Mouse (Mus musculus) MEL (cell line): ENCODE data around the gene Upk2. TPM values are rescaled to one million over a fixed set of nuclear protein-coding genes. Genes with fewer than 3 reads are reported as not detected.

Source experiments
- DNase-seq: peaks from one replicate; pipeline ENCODE4 v3.0.0; 2011; ENCODE audit warnings: low read depth, low spot score
- H3K27ac ChIP-seq: 2 replicates; pipeline ENCODE4 v1.5.1; 2012; ENCODE audit warnings: low read depth, mild to moderate bottlenecking, control low read depth, low read length, moderate library complexity; ENCODE audit not compliant: control insufficient read depth
- H3K27me3 ChIP-seq, 2 experiments: fragments of 150-350 bp in 1 of 2; sonication (generic) in 1 of 2; 2 replicates each; pipeline ENCODE4 v1.6.1; 2012; ENCODE audit warnings: low read length in 2 of 2, mild to moderate bottlenecking in 2 of 2, improper control_type of control experiment in 1 of 2, moderate library complexity in 1 of 2; ENCODE audit not compliant: insufficient read depth in 2 of 2, control insufficient read depth in 1 of 2
- H3K36me3 ChIP-seq, 2 experiments: 2 replicates each; pipeline ENCODE4 v1.6.1; 2012 to 2014; ENCODE audit warnings: low read length in 2 of 2, improper control_type of control experiment in 1 of 2, inconsistent platforms in 1 of 2, mild to moderate bottlenecking in 1 of 2; ENCODE audit not compliant: insufficient read depth in 2 of 2, control insufficient read depth in 1 of 2
- H3K4me1 ChIP-seq, 2 experiments: fragments of 150-350 bp in 1 of 2; sonication (generic) in 1 of 2; 2 replicates each; pipeline ENCODE4 v1.6.1; 2012; ENCODE audit warnings: low read length in 2 of 2, improper control_type of control experiment in 1 of 2, mild to moderate bottlenecking in 1 of 2; ENCODE audit not compliant: insufficient read depth in 2 of 2, control insufficient read depth in 1 of 2
- H3K4me3 ChIP-seq, 2 experiments: fragments of 150-350 bp in 1 of 2; sonication (generic) in 1 of 2; 2 replicates each; pipeline ENCODE4 v1.5.1; 2012; ENCODE audit warnings: low read depth in 2 of 2, low read length in 2 of 2, mild to moderate bottlenecking in 2 of 2, moderate library complexity in 2 of 2, control low read depth in 1 of 2, improper control_type of control experiment in 1 of 2; ENCODE audit not compliant: control insufficient read depth in 1 of 2, insufficient read depth in 1 of 2
- H3K79me2 ChIP-seq: 2 replicates; pipeline ENCODE4 v1.6.1; 2012; ENCODE audit warnings: mild to moderate bottlenecking, low read length, moderate library complexity; ENCODE audit not compliant: control insufficient read depth, poor library complexity, insufficient read depth
- H3K9ac ChIP-seq: 2 replicates; pipeline ENCODE4 v1.6.1; 2012; ENCODE audit warnings: low read depth, mild to moderate bottlenecking, control low read depth, low read length, moderate library complexity; ENCODE audit not compliant: control insufficient read depth, poor library complexity, severe bottlenecking
- H3K9me3 ChIP-seq: fragments of 150-350 bp; sonication (generic); replicated peaks from 2 replicates; pipeline ENCODE4 v1.6.1; 2012; ENCODE audit warnings: mild to moderate bottlenecking, low read length, improper control_type of control experiment, moderate library complexity; ENCODE audit not compliant: insufficient read depth
- BHLHE40 ChIP-seq: IDR thresholded peaks from 2 replicates; pipeline ENCODE4 v1.6.1; 2012; ENCODE audit warnings: low read depth, mild to moderate bottlenecking, inconsistent platforms, low read length, improper control_type of control experiment, borderline replicate concordance
- CHD2 ChIP-seq: IDR thresholded peaks from 2 replicates; pipeline ENCODE4 v1.6.1; 2011; ENCODE audit warnings: low read length, improper control_type of control experiment
- E2F4 ChIP-seq: IDR thresholded peaks from 2 replicates; pipeline ENCODE4 v1.6.1; 2011; ENCODE audit warnings: low read depth, low read length, improper control_type of control experiment, borderline replicate concordance
- ELF1 ChIP-seq: IDR thresholded peaks from 2 replicates; pipeline ENCODE4 v1.6.1; 2014; ENCODE audit warnings: low read depth, mild to moderate bottlenecking, inconsistent platforms, low read length, improper control_type of control experiment, moderate library complexity
- EP300 ChIP-seq, 2 experiments: IDR thresholded peaks; 2 replicates each; pipeline ENCODE4 v1.6.1; 2011; ENCODE audit warnings: improper control_type of control experiment in 2 of 2, low read length in 2 of 2, low read depth in 1 of 2, mild to moderate bottlenecking in 1 of 2
- ETS1 ChIP-seq: IDR thresholded peaks from 2 replicates; pipeline ENCODE4 v1.6.1; 2012; ENCODE audit warnings: low read depth, mild to moderate bottlenecking, inconsistent platforms, low read length, improper control_type of control experiment, moderate library complexity
- GABPA ChIP-seq: IDR thresholded peaks from 2 replicates; pipeline ENCODE4 v1.6.1; 2012; ENCODE audit warnings: low read depth, mild to moderate bottlenecking, inconsistent platforms, low read length, improper control_type of control experiment, moderate library complexity
- GATA1 ChIP-seq: IDR thresholded peaks from 2 replicates; pipeline ENCODE4 v1.6.1; 2011; ENCODE audit warnings: low read depth, low read length, improper control_type of control experiment
- HCFC1 ChIP-seq: IDR thresholded peaks from 2 replicates; pipeline ENCODE4 v1.6.1; 2012; ENCODE audit warnings: low read depth, mild to moderate bottlenecking, inconsistent platforms, low read length, improper control_type of control experiment, moderate library complexity
- JUND ChIP-seq: IDR thresholded peaks from 2 replicates; pipeline ENCODE4 v1.6.1; 2011; ENCODE audit warnings: low read depth, mild to moderate bottlenecking, improper control_type of control experiment, low read length
- KAT2A ChIP-seq: conservative IDR thresholded peaks from 2 replicates; pipeline ENCODE4 v1.6.1; 2012; ENCODE audit warnings: low read depth, low read length, improper control_type of control experiment, inconsistent platforms
- MAX ChIP-seq: IDR thresholded peaks from 2 replicates; pipeline ENCODE4 v1.6.1; 2011; ENCODE audit warnings: low read length, improper control_type of control experiment
- MEF2A ChIP-seq: IDR thresholded peaks from 2 replicates; pipeline ENCODE4 v1.6.1; 2014; ENCODE audit warnings: low read depth, mild to moderate bottlenecking, inconsistent platforms, low read length, improper control_type of control experiment; ENCODE audit not compliant: poor library complexity, insufficient replicate concordance, severe bottlenecking; ENCODE audit errors: extremely low read depth
- MXI1 ChIP-seq: IDR thresholded peaks from 2 replicates; pipeline ENCODE4 v1.6.1; 2011; ENCODE audit warnings: mild to moderate bottlenecking, low read depth, low read length, improper control_type of control experiment
- MYC ChIP-seq: IDR thresholded peaks from 2 replicates; pipeline ENCODE4 v1.6.1; 2011; ENCODE audit warnings: low read depth, mild to moderate bottlenecking, low read length, improper control_type of control experiment, moderate library complexity
- NELFE ChIP-seq: IDR thresholded peaks from 2 replicates; pipeline ENCODE4 v1.6.1; 2011; ENCODE audit warnings: low read depth, low read length, improper control_type of control experiment
- POLR2A ChIP-seq, 2 experiments: IDR thresholded peaks; 2 replicates each; pipeline ENCODE4 v1.6.1; 2011 to 2012; ENCODE audit warnings: low read length in 2 of 2, mild to moderate bottlenecking in 2 of 2, control low read depth in 1 of 2, improper control_type of control experiment in 1 of 2, low read depth in 1 of 2, moderate library complexity in 1 of 2; ENCODE audit not compliant: control insufficient read depth in 1 of 2, insufficient read depth in 1 of 2, poor library complexity in 1 of 2
- POLR2AphosphoS2 ChIP-seq: IDR thresholded peaks from 2 replicates; pipeline ENCODE4 v1.6.1; 2011; ENCODE audit warnings: low read length, improper control_type of control experiment
- RCOR1 ChIP-seq: IDR thresholded peaks from 2 replicates; pipeline ENCODE4 v1.6.1; 2012; ENCODE audit warnings: low read depth, mild to moderate bottlenecking, inconsistent platforms, low read length, improper control_type of control experiment
- SIN3A ChIP-seq: IDR thresholded peaks from 2 replicates; pipeline ENCODE4 v1.6.1; 2012; ENCODE audit warnings: low read length, improper control_type of control experiment, inconsistent platforms
- SMC3 ChIP-seq: IDR thresholded peaks from 2 replicates; pipeline ENCODE4 v1.6.1; 2011; ENCODE audit warnings: low read depth, low read length, improper control_type of control experiment
- TAL1 ChIP-seq: IDR thresholded peaks from 2 replicates; pipeline ENCODE4 v1.6.1; 2012; ENCODE audit warnings: mild to moderate bottlenecking, inconsistent platforms, low read length, moderate library complexity, mixed read lengths
- TBP ChIP-seq: IDR thresholded peaks from 2 replicates; pipeline ENCODE4 v1.8.0; 2011; ENCODE audit warnings: low read depth, low read length, improper control_type of control experiment
- USF1 ChIP-seq: IDR thresholded peaks from 2 replicates; pipeline ENCODE4 v1.6.1; 2014; ENCODE audit warnings: low read depth, mild to moderate bottlenecking, inconsistent platforms, low read length, improper control_type of control experiment, moderate library complexity
- ZKSCAN1 ChIP-seq: IDR thresholded peaks from 2 replicates; pipeline ENCODE4 v1.6.1; 2012; ENCODE audit warnings: low read depth, mild to moderate bottlenecking, inconsistent platforms, low read length, improper control_type of control experiment, moderate library complexity
- ZMIZ1 ChIP-seq: IDR thresholded peaks from 2 replicates; pipeline ENCODE4 v1.6.1; 2012; ENCODE audit warnings: low read depth, mild to moderate bottlenecking, inconsistent platforms, low read length, improper control_type of control experiment, moderate library complexity
- ZNF384 ChIP-seq: IDR thresholded peaks from 2 replicates; pipeline ENCODE4 v1.6.1; 2012; ENCODE audit warnings: low read depth, mild to moderate bottlenecking, inconsistent platforms, low read length, improper control_type of control experiment
- polyA plus RNA-seq, 2 experiments: library from polyadenylated mRNA; stranded (reverse) in 1 of 2; unstranded in 1 of 2; fragments of >175 nt in 1 of 2; fragments of >200 nt in 1 of 2; gene quantifications; 2 replicates each; pipeline versions ENCODE4 v1.2.1 to v1.2.4; 2012; ENCODE audit warnings: low replicate concordance in 2 of 2, low read depth in 1 of 2; ENCODE audit not compliant: insufficient read length in 2 of 2, insufficient read depth in 1 of 2, missing spikeins in 1 of 2
- total RNA-seq: library from RNA; depleted of rRNA; stranded (reverse); fragments of 300-350 nt; gene quantifications from 2 replicates; pipeline ENCODE4 v1.2.3, GENCODE M21; 2012

The Upk2 gene
- total and polyA plus RNA-seq, 3 experiments: not detected

DNA sequence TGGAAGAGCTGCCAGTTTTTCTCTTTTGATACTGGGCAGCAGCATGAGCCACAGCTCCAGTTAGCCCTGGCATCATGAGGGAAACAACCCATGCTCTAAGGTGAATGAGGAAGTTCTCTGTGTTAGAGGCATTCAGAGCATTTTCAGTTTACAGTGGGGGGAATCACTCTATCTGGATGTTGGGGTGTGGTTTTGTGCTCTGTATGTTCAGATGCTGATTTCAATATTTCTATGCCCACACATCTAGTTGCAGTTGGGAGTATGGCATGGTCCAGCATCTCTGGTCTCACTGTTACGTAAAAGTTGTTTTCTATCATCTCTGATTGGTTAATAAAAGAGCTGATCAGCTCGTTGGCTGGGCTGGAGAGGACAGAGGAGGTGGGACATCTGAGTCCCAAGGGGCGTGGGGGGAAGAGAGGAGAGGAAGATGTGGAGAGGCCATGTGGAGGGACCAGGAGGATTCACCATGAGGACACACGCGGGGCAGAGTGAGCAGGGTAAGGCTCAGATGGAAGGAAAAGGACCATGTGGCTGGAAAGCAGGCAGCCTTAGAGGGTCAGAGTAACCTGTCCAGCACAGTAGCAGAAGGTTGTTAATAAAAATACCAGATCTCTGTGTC, 34.4 kb downstream of the Upk2 start:
- H3K9me3 ChIP-seq: no peaks in the 10 kb centered on the region
- peaks cover 0 to 21% of the 10 kb centered on the region in 2 experiments; a peak in 2 of 4 replicates for H3K36me3 ChIP-seq
- DNase-seq: peak; percentile 89
- H3K4me3 ChIP-seq: peak overlapping the region; percentile 23 to 39
- H3K79me2 ChIP-seq: peaks cover 10% of the 10 kb centered on the region
- H3K4me1 ChIP-seq: peaks cover 3 to 12% of the 10 kb centered on the region in 2 experiments; a peak in 3 of 4 replicates
- no peaks in the 10 kb centered on the region for H3K27me3 ChIP-seq
- H3K27ac ChIP-seq: peak overlapping the region; percentile 83
- TF ChIP-seq ZNF384 (no peak), E2F4 (no peak), RCOR1 (peak; percentile 38; the same call in 1 of the 2 replicates), CHD2 (no peak), BHLHE40 (no peak), MXI1 (peak; percentile 66), ZMIZ1 (0 out of 2 replicates have a peak, but pooled peaks have one; percentile 26), MEF2A (no peak), NELFE (peak; percentile 50), SMC3 (no peak), USF1 (no peak), JUND (no peak), ELF1 (peak; percentile 34; the same call in 1 of the 2 replicates), GATA1 (peak; percentile 37; the same call in 1 of the 2 replicates), MYC (peak; percentile 73), POLR2AphosphoS2 (no peak), ETS1 (0 out of 2 replicates have a peak, but pooled peaks have one; percentile 29), GABPA (no peak), TBP (peak; percentile 70), KAT2A (no peak), SIN3A (peak; percentile 51), HCFC1 (no peak), MAX (peak; percentile 41; the same call in 1 of the 2 replicates), POLR2A (IDR thresholded peaks at IDR 0.05; ENCODE audit: control insufficient read depth in 1 of 2, insufficient read depth in 1 of 2, low read depth in 1 of 2, low read length in 2 of 2, poor library complexity in 1 of 2) (peak; percentile 26 to 61; a peak in 2 of 4 replicates), TAL1 (no peak), EP300 (IDR thresholded peaks at IDR 0.05; ENCODE audit: low read depth in 1 of 2, low read length in 2 of 2) (peak in 1 of 2 experiments; percentile 46; a peak in 2 of 4 replicates), ZKSCAN1 (no peak)
- TF ChIP-seq, all 39 proteins: peak for 13
- peak overlapping the region; percentile 50 for H3K9ac ChIP-seq
